Mouse (Mus musculus) liver (tissue): ENCODE measurements around the gene Akap8.

Source experiments
- DNase-seq: peaks from one replicate; pipeline ENCODE4 v3.0.0-alpha.2; 2020; ENCODE audit warnings: mixed read lengths

Akap8 gene

GRCm38 (mm10) chr17:32281611-32282310, 39.3 kb downstream of the Akap8 start:
- DNase-seq, result no peak

GRCm38 (mm10) chr17:32281126-32281525, 39.9 kb downstream of the Akap8 start:
- DNase-seq, result no peak

GRCm38 (mm10) chr17:32280575-32280974, 40.5 kb downstream of the Akap8 start:
- DNase-seq, result no peak

GRCm38 (mm10) chr17:32277201-32277600, 43.8 kb downstream of the Akap8 start:
- DNase-seq, result no peak

- DNase-seq, result no peak
These were observed 45.5 kb downstream of the Akap8 start for GRCm38 (mm10) chr17:32275568-32275967.

GRCm38 (mm10) chr17:32269151-32269550, 51.9 kb downstream of the Akap8 start:
- no peak for DNase-seq

- DNase-seq, result no peak
These were observed 52.5 kb downstream of the Akap8 start for GRCm38 (mm10) chr17:32268540-32268960.

GRCm38 (mm10) chr17:32268096-32268495, 52.9 kb downstream of the Akap8 start:
- no peak for DNase-seq

GRCm38 (mm10) chr17:32267617-32268016, 53.4 kb downstream of the Akap8 start:
- DNase-seq, result no peak

GRCm38 (mm10) chr17:32263672-32264071, 57.4 kb downstream of the Akap8 start:
- DNase-seq, result no peak

- DNase-seq, result no peak
These were observed 58.0 kb downstream of the Akap8 start for GRCm38 (mm10) chr17:32262831-32263559.

- no peak for DNase-seq
These were observed 62.2 kb downstream of the Akap8 start for GRCm38 (mm10) chr17:32258869-32259268.

GRCm38 (mm10) chr17:32257944-32258343, 63.1 kb downstream of the Akap8 start:
- no peak for DNase-seq

- no peak for DNase-seq
These were observed 63.6 kb downstream of the Akap8 start for GRCm38 (mm10) chr17:32257452-32257851.

- DNase-seq, result no peak
These were observed 64.1 kb downstream of the Akap8 start for GRCm38 (mm10) chr17:32256896-32257295.
